Mouse (Mus musculus): ENCODE data around the gene Rab23. TPM values are rescaled to one million over a fixed set of nuclear protein-coding genes. Genes with fewer than 3 reads are reported as not detected.
A peak's percentile ranks its signal among the peaks of the same experiment; 100 is the strongest.

Gene Rab23
- polyA plus RNA-seq, 1 experiment from 2014 or later: 13.6 TPM

- H3K9me3 ChIP-seq (replicated peaks): no peaks in the 10 kb centered on the region
- H3K27ac ChIP-seq: no peak overlapping the region
- 0 out of 2 replicates have a peak, but pooled peaks cover under 1% of the 10 kb centered on the region for H3K36me3 ChIP-seq
- H3K9ac ChIP-seq: no peak overlapping the region
- H3K4me2 ChIP-seq: peak overlapping the region; percentile 21; the same call in 1 of the 2 replicates
- H3K27me3 ChIP-seq: no peaks in the 10 kb centered on the region
- H3K4me1 ChIP-seq (replicated peaks): peaks cover 24% of the 10 kb centered on the region
- ATAC-seq (replicated peaks; ENCODE audit: insufficient number of reproducible peaks, insufficient read depth, low FRiP score, low read depth): no peak
- no peak overlapping the region for H3K4me3 ChIP-seq
- WGBS: 67% methylated on average over 21 of the region's 21 CpGs
Observed at GRCm38 (mm10) chr1:33754965-33755735, 35.5 kb downstream of the Rab23 start.

- Histone ChIP-seq H3K4me3 (no peak overlapping the region), H3K27me3 (no peaks in the 10 kb centered on the region), H3K4me1 (replicated peaks) (peaks cover 24% of the 10 kb centered on the region), H3K27ac (no peak overlapping the region), H3K36me3 (peaks cover 7% of the 10 kb centered on the region; the same call in 1 of the 2 replicates), H3K9ac (no peak overlapping the region), H3K9me3 (replicated peaks) (no peaks in the 10 kb centered on the region), H3K4me2 (peak overlapping the region; percentile 92)
- WGBS: 68% methylated on average over 7 of the region's 7 CpGs
- no peak for ATAC-seq (replicated peaks; ENCODE audit: insufficient number of reproducible peaks, insufficient read depth, low FRiP score, low read depth)
Observed at GRCm38 (mm10) chr1:33755799-33756198, 36.1 kb downstream of the Rab23 start.

GRCm38 (mm10) chr1:33756258-33757032 lies 36.8 kb downstream of the Rab23 start:
- H3K4me3 ChIP-seq: peak overlapping the region; percentile 95
- H3K27ac ChIP-seq: peak overlapping the region; percentile 86
- H3K27me3 ChIP-seq: no peaks in the 10 kb centered on the region
- peaks cover 19% of the 10 kb centered on the region for H3K4me1 ChIP-seq (replicated peaks)
- peak overlapping the region; percentile 92 for H3K9ac ChIP-seq
- peak overlapping the region; percentile 92 for H3K4me2 ChIP-seq
- peaks cover 10% of the 10 kb centered on the region; the same call in 1 of the 2 replicates for H3K36me3 ChIP-seq
- no peaks in the 10 kb centered on the region for H3K9me3 ChIP-seq (replicated peaks)
- ATAC-seq (replicated peaks; ENCODE audit: insufficient number of reproducible peaks, insufficient read depth, low FRiP score, low read depth): no peak
- WGBS: 18% methylated on average over 18 of the region's 18 CpGs

- H3K36me3 ChIP-seq: peaks cover 10% of the 10 kb centered on the region; the same call in 1 of the 2 replicates
Observed at GRCm38 (mm10) chr1:33757033-33757413, 37.3 kb downstream of the Rab23 start.

GRCm38 (mm10) chr1:33757491-33758041 lies 37.9 kb downstream of the Rab23 start, which contains the start of gene Bag2:
Gene Bag2 (minus strand): TSS chr1:33757795.
- H3K9ac ChIP-seq: peak within 1 kb of the TSS; percentile 92
- peak within 1 kb of the TSS; percentile 95 for H3K4me3 ChIP-seq
- H3K9me3 ChIP-seq (replicated peaks): no peaks in the 10 kb centered on the region
- whole genome bisulfite sequencing: 1% methylated on average over 59 of the region's 61 CpGs
- peak within 1 kb of the TSS; percentile 86 for H3K27ac ChIP-seq
- H3K36me3 ChIP-seq: peaks cover 15% of the 10 kb centered on the region
- no peaks in the 10 kb centered on the region for H3K27me3 ChIP-seq
- peaks cover 19% of the 10 kb centered on the region for H3K4me1 ChIP-seq (replicated peaks)
- peak; percentile 85 for ATAC-seq (replicated peaks; ENCODE audit: insufficient number of reproducible peaks, insufficient read depth, low FRiP score, low read depth)
- peak within 1 kb of the TSS; percentile 92 for H3K4me2 ChIP-seq

More at GRCm38 (mm10) chr1:33757033-33757413, 37.3 kb downstream of the Rab23 start:
- peak; percentile 19; the same call in 1 of the 2 replicates for ATAC-seq (replicated peaks; ENCODE audit: insufficient number of reproducible peaks, insufficient read depth, low FRiP score, low read depth)
- Histone ChIP-seq H3K4me2 (peak overlapping the region; percentile 92), H3K9me3 (replicated peaks) (no peaks in the 10 kb centered on the region), H3K4me3 (peak overlapping the region; percentile 95), H3K4me1 (replicated peaks) (peaks cover 19% of the 10 kb centered on the region), H3K9ac (peak overlapping the region; percentile 92), H3K27me3 (no peaks in the 10 kb centered on the region), H3K27ac (peak overlapping the region; percentile 86)
- WGBS: 1% methylated on average over 14 of the region's 14 CpGs

- Histone ChIP-seq H3K4me2 (no peak overlapping the region), H3K4me1 (replicated peaks) (peaks cover 19% of the 10 kb centered on the region), H3K4me3 (no peak overlapping the region), H3K27ac (no peak overlapping the region), H3K9ac (no peak overlapping the region), H3K36me3 (peaks cover 16% of the 10 kb centered on the region), H3K9me3 (replicated peaks) (no peaks in the 10 kb centered on the region), H3K27me3 (no peaks in the 10 kb centered on the region)
- 56% methylated on average over 4 of the region's 4 CpGs for WGBS
- ATAC-seq (replicated peaks; ENCODE audit: insufficient number of reproducible peaks, insufficient read depth, low FRiP score, low read depth): no peak
Observed at GRCm38 (mm10) chr1:33758488-33758887, 38.8 kb downstream of the Rab23 start.

- Histone ChIP-seq H3K36me3 (peaks cover 16% of the 10 kb centered on the region), H3K9me3 (replicated peaks) (no peaks in the 10 kb centered on the region), H3K9ac (no peak overlapping the region), H3K4me1 (replicated peaks) (no peaks in the 10 kb centered on the region), H3K4me3 (no peak overlapping the region), H3K4me2 (no peak overlapping the region), H3K27me3 (no peaks in the 10 kb centered on the region), H3K27ac (no peak overlapping the region)
- 79% methylated on average over 2 of the region's 2 CpGs for WGBS
- ATAC-seq (replicated peaks; ENCODE audit: insufficient number of reproducible peaks, insufficient read depth, low FRiP score, low read depth): no peak
Observed at GRCm38 (mm10) chr1:33763826-33764225, 44.1 kb downstream of the Rab23 start.

GRCm38 (mm10) chr1:33765468-33766080 lies 45.9 kb downstream of the Rab23 start:
- no peaks in the 10 kb centered on the region for H3K4me1 ChIP-seq (replicated peaks)
- no peak overlapping the region for H3K4me2 ChIP-seq
- H3K4me3 ChIP-seq: no peak overlapping the region
- H3K9me3 ChIP-seq (replicated peaks): no peaks in the 10 kb centered on the region
- WGBS: 90% methylated on average over 11 of the region's 11 CpGs
- H3K36me3 ChIP-seq: peaks cover 26% of the 10 kb centered on the region
- H3K27me3 ChIP-seq: no peaks in the 10 kb centered on the region
- H3K27ac ChIP-seq: no peak overlapping the region
- no peak overlapping the region for H3K9ac ChIP-seq
- ATAC-seq (replicated peaks; ENCODE audit: insufficient number of reproducible peaks, insufficient read depth, low FRiP score, low read depth): no peak

- ATAC-seq (replicated peaks; ENCODE audit: insufficient number of reproducible peaks, insufficient read depth, low FRiP score, low read depth): no peak
- Histone ChIP-seq H3K4me3 (no peak overlapping the region), H3K27me3 (no peaks in the 10 kb centered on the region), H3K27ac (no peak overlapping the region), H3K4me2 (no peak overlapping the region), H3K9ac (no peak overlapping the region), H3K4me1 (replicated peaks) (no peaks in the 10 kb centered on the region), H3K36me3 (peaks cover 22% of the 10 kb centered on the region), H3K9me3 (replicated peaks) (no peaks in the 10 kb centered on the region)
- WGBS: 89% methylated on average over 16 of the region's 16 CpGs
Observed at GRCm38 (mm10) chr1:33766520-33767508, 47.1 kb downstream of the Rab23 start.

GRCm38 (mm10) chr1:33768091-33768787 lies 48.6 kb downstream of the Rab23 start:
- Histone ChIP-seq H3K36me3 (peaks cover 20% of the 10 kb centered on the region), H3K27ac (no peak overlapping the region), H3K27me3 (no peaks in the 10 kb centered on the region), H3K4me3 (no peak overlapping the region), H3K4me2 (no peak overlapping the region), H3K9ac (no peak overlapping the region), H3K9me3 (replicated peaks) (no peaks in the 10 kb centered on the region), H3K4me1 (replicated peaks) (no peaks in the 10 kb centered on the region)
- 87% methylated on average over 1 of the region's 1 CpGs for WGBS
- no peak for ATAC-seq (replicated peaks; ENCODE audit: insufficient number of reproducible peaks, insufficient read depth, low FRiP score, low read depth)

All from heart, embryonic 15.5 days (tissue).